Mouse (Mus musculus) limb, embryonic 10.5 days (tissue): ENCODE measurements around the gene Pih1d2. TPM values are rescaled to one million over a fixed set of nuclear protein-coding genes. Genes with fewer than 3 reads are reported as not detected.
"Not testable (repeated sequence)": the region's sequence is repeated elsewhere in the genome, so short reads cannot be mapped to it uniquely, and the experiment has no call there.

Experiments
- DNase-seq: peaks from one replicate; pipeline ENCODE4 v3.0.0-alpha.2; 2017; ENCODE audit warnings: low spot score
- H3K27ac ChIP-seq: fragments of 300-500 bp; sonication (generic); 2 replicates; pipeline ENCODE4 v1.5.1; 2016; ENCODE audit warnings: mild to moderate bottlenecking
- H3K27me3 ChIP-seq: fragments of 300-500 bp; sonication (generic); 2 replicates; pipeline ENCODE4 v1.6.1; 2016; ENCODE audit warnings: low read depth, mild to moderate bottlenecking; ENCODE audit not compliant: poor library complexity, severe bottlenecking
- H3K36me3 ChIP-seq: fragments of 300-500 bp; sonication (generic); 2 replicates; pipeline ENCODE4 v1.6.1; 2016; ENCODE audit warnings: mild to moderate bottlenecking, moderate library complexity
- H3K4me1 ChIP-seq: fragments of 300-500 bp; sonication (generic); 2 replicates; pipeline ENCODE4 v1.6.1; 2016
- H3K4me3 ChIP-seq: fragments of 300-500 bp; sonication (generic); 2 replicates; pipeline ENCODE4 v1.5.1; 2016; ENCODE audit warnings: mild to moderate bottlenecking, moderate library complexity
- H3K9me3 ChIP-seq: fragments of 300-500 bp; sonication (generic); replicated peaks from 2 replicates; pipeline ENCODE4 v1.6.1; 2016; ENCODE audit warnings: mild to moderate bottlenecking
- WGBS: fragments of 180-500 bp; shearing (Covaris S2); methylation state at CpG from one replicate; pipeline ENCODE4 v1.1.7; 2016; 5-methylcytosine and 5-hydroxymethylcytosine counted together
- polyA plus RNA-seq: library from polyadenylated mRNA; unstranded; fragments of >200 nt; fragmentation: Nextera tagmentation; extraction: Ambion mirVana; gene quantifications from 2 replicates; pipeline ENCODE4 v1.2.1, GENCODE M21; 2016

The Pih1d2 gene
- polyA plus RNA-seq, 1 experiment from 2014 or later, result 5.1 TPM

- WGBS, result 91% methylated on average over 6 of the region's 6 CpGs
- Histone ChIP-seq H3K4me1 (peaks cover 18% of the 10 kb centered on the region), H3K9me3 (no peaks in the 10 kb centered on the region), H3K27ac (no peak overlapping the region), H3K4me3 (0 out of 2 replicates have a peak overlapping the region, but pooled peaks have one; percentile 74), H3K36me3 (peaks cover 60% of the 10 kb centered on the region), H3K27me3 (no peaks in the 10 kb centered on the region)
- DNase-seq, result no peak
Observed at GRCm38 (mm10) chr9:50601536-50601935, 15.6 kb upstream of the Pih1d2 start.

- H3K4me3 ChIP-seq, result peak overlapping the region; percentile 74
- no peak for DNase-seq
- peaks cover 60% of the 10 kb centered on the region for H3K36me3 ChIP-seq
- WGBS, result 91% methylated on average over 7 of the region's 7 CpGs
- H3K9me3 ChIP-seq, result no peaks in the 10 kb centered on the region
- peaks cover 18% of the 10 kb centered on the region for H3K4me1 ChIP-seq
- no peak overlapping the region for H3K27ac ChIP-seq
- H3K27me3 ChIP-seq, result no peaks in the 10 kb centered on the region
Observed at GRCm38 (mm10) chr9:50602055-50602845, 14.9 kb upstream of the Pih1d2 start.

DNA sequence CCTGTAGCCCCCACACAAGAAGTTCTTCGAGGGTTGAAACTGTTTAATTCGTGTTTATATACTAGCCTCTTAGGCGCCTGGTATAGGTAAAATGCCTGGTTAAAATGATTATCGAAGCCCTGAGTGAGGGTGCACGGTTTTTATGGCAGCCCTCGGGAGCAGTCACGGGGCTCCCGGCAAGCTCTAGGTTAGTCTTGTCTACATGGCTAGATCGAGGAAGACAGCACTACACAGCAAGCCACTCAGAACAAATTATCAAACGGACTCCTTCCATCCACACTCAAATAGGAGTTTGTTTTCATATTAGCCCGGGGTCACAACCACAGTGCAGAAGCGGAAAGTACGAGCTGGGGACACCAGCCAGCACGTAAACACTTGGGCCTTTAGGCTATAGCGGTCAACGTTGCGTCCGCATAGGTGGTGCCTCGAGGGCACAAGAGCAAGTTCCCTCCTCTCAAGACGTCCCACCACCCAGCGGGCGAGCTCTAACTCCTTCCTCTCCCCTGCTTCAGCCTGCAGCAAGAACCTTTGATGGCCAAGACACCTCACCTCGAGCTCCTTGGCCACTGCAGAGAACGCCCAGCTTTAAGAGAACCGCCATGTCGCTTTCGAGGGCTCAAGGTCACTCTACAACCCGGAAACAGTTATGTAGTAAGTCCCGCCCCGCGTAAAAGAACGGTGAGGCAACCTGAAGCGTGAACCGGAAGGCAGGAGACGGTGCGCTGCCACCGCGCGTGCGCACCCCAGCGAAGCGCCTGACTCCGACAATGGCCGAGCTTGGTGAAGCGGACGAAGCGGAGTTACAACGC, 13.7 kb upstream of the Pih1d2 start, which contains the start of the genes Sdhd and Timm8b:
Gene Sdhd, minus strand, starts transcription at position 624 of the 809 bp plus-strand sequence.
Gene Timm8b, plus strand, starts transcription at position 722 of the 809 bp plus-strand sequence.
- peak within 1 kb of the TSS; percentile 74 for H3K4me3 ChIP-seq
- peaks cover 18% of the 10 kb centered on the region for H3K4me1 ChIP-seq
- WGBS, result under 1% methylated on average over 48 of the region's 48 CpGs
- H3K36me3 ChIP-seq, result peaks cover 60% of the 10 kb centered on the region
- DNase-seq, result peak; percentile 94
- no peaks in the 10 kb centered on the region for H3K27me3 ChIP-seq
- peak within 1 kb of the TSS; percentile 88 for H3K27ac ChIP-seq
- no peaks in the 10 kb centered on the region for H3K9me3 ChIP-seq

DNA sequence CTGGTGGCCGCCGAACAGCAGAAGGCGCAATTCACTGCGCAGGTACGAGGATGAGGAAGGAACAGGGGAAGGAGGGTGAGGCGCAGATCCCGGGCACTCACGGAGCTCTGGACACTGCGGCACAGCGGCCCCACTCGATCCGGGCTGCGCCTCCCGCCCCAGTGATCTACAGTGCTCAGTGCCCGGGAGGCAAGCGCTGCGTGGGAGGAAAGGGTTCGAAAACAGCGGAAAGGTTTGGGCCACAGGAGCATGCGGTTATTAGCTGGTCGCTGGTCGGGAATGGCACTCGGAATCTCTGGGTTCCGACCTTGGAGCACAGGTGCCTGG, 13.2 kb upstream of the Pih1d2 start:
- no peaks in the 10 kb centered on the region for H3K9me3 ChIP-seq
- H3K4me3 ChIP-seq, result peak overlapping the region; percentile 74
- DNase-seq, result no peak
- no peaks in the 10 kb centered on the region for H3K27me3 ChIP-seq
- H3K27ac ChIP-seq, result peak overlapping the region; percentile 88
- WGBS, result under 1% methylated on average over 24 of the region's 24 CpGs
- peaks cover 60% of the 10 kb centered on the region for H3K36me3 ChIP-seq
- peaks cover 18% of the 10 kb centered on the region for H3K4me1 ChIP-seq

DNA sequence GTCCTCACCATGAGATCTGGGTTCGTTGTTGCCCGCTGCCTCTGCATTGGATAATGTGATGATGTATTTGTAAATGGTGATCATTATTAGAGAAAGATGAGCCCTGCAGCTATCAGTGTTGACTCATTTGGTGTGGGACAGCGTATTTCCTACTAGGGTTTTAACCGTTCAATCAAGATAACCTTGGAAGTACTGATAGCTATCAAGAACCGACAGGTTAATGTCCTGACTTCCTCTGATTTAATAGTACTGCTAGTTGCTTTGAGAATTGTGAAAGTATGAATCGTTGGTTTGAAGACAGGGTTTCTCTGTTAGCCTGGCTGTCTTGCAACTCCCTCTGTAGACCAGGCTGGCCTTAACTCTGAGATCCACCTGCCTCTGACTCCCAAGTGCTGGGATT, 12.8 kb upstream of the Pih1d2 start:
- no peak for DNase-seq
- 3% methylated on average over 6 of the region's 6 CpGs for WGBS
- H3K27ac ChIP-seq, result peak overlapping the region; percentile 88

DNA sequence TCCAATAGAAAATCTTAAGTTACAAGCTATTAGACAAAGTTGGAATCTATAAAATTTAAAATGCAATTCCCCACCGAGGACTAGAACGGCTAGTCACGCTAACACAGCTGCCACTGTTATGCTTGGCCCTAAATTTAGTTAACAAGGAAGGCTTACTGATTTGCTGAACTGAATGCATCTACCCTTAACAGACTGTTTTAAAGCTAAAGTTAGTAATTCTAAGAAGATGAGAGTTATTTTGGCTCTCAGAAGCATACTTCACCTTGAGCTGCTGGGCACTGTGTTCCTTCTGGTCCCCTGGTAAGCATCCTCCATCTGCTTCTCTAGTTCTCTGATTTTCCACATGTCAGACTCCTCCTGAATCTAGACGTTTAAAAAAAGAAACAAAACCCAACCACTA, 5.0 kb upstream of the Pih1d2 start:
- H3K36me3 ChIP-seq, result peaks cover 82% of the 10 kb centered on the region
- H3K4me3 ChIP-seq, result no peak overlapping the region
- no peaks in the 10 kb centered on the region for H3K27me3 ChIP-seq
- no peak for DNase-seq
- WGBS, result 92% methylated on average over 4 of the region's 4 CpGs
- no peak overlapping the region for H3K27ac ChIP-seq
- peaks cover 8% of the 10 kb centered on the region for H3K4me1 ChIP-seq
- no peaks in the 10 kb centered on the region for H3K9me3 ChIP-seq

More for the DNA sequence above, 12.8 kb upstream of the Pih1d2 start:
- H3K4me1 ChIP-seq, result peaks cover 18% of the 10 kb centered on the region
- no peaks in the 10 kb centered on the region for H3K9me3 ChIP-seq
- H3K36me3 ChIP-seq, result peaks cover 60% of the 10 kb centered on the region
- H3K27me3 ChIP-seq, result no peaks in the 10 kb centered on the region
- H3K4me3 ChIP-seq, result peak overlapping the region; percentile 74

- WGBS, result 43% methylated on average over 11 of the region's 11 CpGs
- peaks cover 8% of the 10 kb centered on the region for H3K4me1 ChIP-seq
- H3K9me3 ChIP-seq, result no peaks in the 10 kb centered on the region
- peaks cover 42% of the 10 kb centered on the region for H3K36me3 ChIP-seq
- no peak for DNase-seq
- peak overlapping the region; percentile 93 for H3K27ac ChIP-seq
- H3K27me3 ChIP-seq, result no peaks in the 10 kb centered on the region
- peak overlapping the region; percentile 89 for H3K4me3 ChIP-seq
Observed at GRCm38 (mm10) chr9:50616161-50616560, 960 bp upstream of the Pih1d2 start.

DNA sequence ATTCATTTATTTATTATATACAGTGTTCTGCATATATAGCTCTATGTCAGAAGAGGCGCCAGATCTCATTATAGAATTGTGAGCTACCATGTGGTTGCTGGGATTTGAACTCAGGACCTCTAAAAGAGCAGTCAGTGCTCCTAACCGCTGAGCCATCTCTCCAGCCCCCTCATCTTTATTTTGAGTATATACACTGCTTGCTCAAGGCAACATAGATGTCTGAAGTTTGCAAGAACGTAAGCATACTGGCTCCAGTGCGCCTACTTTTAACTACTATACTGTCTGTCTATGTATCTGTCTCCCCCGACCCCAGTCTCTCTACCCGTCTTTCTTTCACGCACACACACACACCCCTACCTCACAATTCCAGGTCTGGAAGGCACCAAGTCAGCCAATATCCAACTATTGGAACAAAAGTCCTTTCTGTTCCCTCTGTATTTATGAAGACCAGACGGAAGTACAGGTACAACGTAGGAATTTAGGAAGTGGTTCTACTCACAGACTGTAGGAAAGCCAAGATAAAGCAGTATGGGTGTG, 741 bp downstream of the Pih1d2 start:
- Histone ChIP-seq H3K9me3 (no peaks in the 10 kb centered on the region), H3K4me1 (peaks cover 8% of the 10 kb centered on the region), H3K27me3 (no peaks in the 10 kb centered on the region), H3K4me3 (peak overlapping the region; percentile 89), H3K27ac (no peak overlapping the region), H3K36me3 (peaks cover 25% of the 10 kb centered on the region)
- DNase-seq, result no peak
- 63% methylated on average over 9 of the region's 9 CpGs for WGBS

GRCm38 (mm10) chr9:50630903-50631302, 13.8 kb downstream of the Pih1d2 start:
- H3K36me3 ChIP-seq, result peaks cover 39% of the 10 kb centered on the region
- H3K27me3 ChIP-seq, DNase-seq, H3K27ac ChIP-seq, H3K4me1 ChIP-seq, H3K9me3 ChIP-seq, H3K4me3 ChIP-seq: not testable (repeated sequence)
- WGBS, result 95% methylated on average over 6 of the region's 8 CpGs

GRCm38 (mm10) chr9:50632016-50632688, 15.0 kb downstream of the Pih1d2 start:
- Histone ChIP-seq H3K9me3 (no peaks in the 10 kb centered on the region), H3K27me3 (no peaks in the 10 kb centered on the region), H3K4me3 (no peak overlapping the region), H3K4me1 (no peaks in the 10 kb centered on the region), H3K27ac (no peak overlapping the region), H3K36me3 (peaks cover 52% of the 10 kb centered on the region)
- no peak for DNase-seq
- 85% methylated on average over 6 of the region's 6 CpGs for WGBS

- Histone ChIP-seq H3K4me3 (no peak overlapping the region), H3K36me3 (peaks cover 61% of the 10 kb centered on the region), H3K9me3 (no peaks in the 10 kb centered on the region), H3K27ac (no peak overlapping the region), H3K27me3 (no peaks in the 10 kb centered on the region), H3K4me1 (no peaks in the 10 kb centered on the region)
- 65% methylated on average over 2 of the region's 2 CpGs for WGBS
- no peak for DNase-seq
Observed at GRCm38 (mm10) chr9:50633059-50633458, 15.9 kb downstream of the Pih1d2 start.

GRCm38 (mm10) chr9:50634270-50634669, 17.1 kb downstream of the Pih1d2 start:
- Histone ChIP-seq H3K4me3 (no peak overlapping the region), H3K27ac (no peak overlapping the region), H3K9me3 (no peaks in the 10 kb centered on the region), H3K4me1 (no peaks in the 10 kb centered on the region), H3K36me3 (peaks cover 73% of the 10 kb centered on the region), H3K27me3 (no peaks in the 10 kb centered on the region)
- 97% methylated on average over 11 of the region's 11 CpGs for WGBS
- no peak for DNase-seq
